Mouse (Mus musculus): ENCODE data around the gene Sytl3.
"Not testable (repeated sequence)": the region's sequence is repeated elsewhere in the genome, so short reads cannot be mapped to it uniquely, and the experiment has no call there.

The Sytl3 gene

DNA sequence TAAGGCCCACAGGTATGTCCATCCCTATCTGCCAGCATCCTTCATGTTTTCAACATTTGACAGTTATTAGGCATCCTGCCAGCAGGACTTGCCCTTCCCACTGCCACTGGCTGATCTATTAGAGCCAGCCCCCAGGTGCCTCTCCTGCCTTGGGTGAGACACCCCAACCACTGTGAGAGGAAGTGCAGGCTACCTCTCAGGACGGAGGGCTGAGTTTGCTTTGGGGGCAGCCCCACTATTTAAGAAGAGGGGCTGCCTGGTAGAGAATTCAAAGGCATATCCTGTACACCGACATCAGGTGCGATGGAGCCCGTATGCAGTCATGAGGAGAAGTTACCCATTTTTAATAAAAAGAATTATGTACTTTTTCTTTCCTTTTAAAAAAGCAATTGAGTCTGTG is 13.2 kb upstream of the Sytl3 start:
- DNase-seq (ENCODE audit: low spot score in 2 of 2): not testable (repeated sequence)

DNA sequence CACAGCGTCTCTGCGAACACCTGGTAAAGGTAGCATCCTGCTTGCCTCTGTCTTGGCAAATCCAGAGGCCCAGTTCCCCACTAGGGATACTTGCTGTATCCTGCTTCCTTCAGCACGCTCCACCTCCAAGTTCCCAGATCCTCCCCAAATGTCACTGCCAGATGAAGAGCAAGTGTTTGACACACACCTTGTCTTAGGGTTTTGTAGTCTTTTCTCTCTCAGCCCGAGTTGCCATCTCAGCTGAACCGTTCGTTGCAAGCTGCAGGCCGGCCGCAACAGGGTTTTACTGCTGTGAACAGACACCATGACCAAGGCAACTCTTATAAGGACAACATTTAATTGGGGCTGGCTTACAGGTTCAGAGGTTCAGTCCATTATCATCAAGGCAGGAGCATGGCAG is 12.1 kb upstream of the Sytl3 start:
- DNase-seq (ENCODE audit: low spot score in 2 of 2): not testable (repeated sequence)

DNA sequence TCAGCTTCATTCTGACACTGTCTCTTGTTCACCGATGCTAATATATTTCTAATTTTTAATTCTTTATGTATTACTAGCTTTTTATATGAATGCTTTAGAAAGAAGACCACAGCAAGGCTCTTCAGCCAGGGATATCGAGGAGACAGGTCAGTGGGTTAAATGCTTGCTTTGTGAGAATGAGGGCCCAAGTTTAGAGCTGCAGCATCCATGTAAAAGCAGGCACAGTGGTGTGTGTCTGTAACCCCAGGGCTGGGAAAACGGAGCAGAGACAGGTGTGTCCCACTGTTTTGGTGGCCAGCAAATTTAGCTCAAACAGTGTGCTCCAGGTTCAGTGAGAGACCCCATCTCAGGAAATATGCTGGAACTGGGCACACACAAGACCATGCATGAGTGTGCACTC is 11.4 kb upstream of the Sytl3 start:
- not testable (repeated sequence) for DNase-seq (ENCODE audit: low spot score in 2 of 2)

DNA sequence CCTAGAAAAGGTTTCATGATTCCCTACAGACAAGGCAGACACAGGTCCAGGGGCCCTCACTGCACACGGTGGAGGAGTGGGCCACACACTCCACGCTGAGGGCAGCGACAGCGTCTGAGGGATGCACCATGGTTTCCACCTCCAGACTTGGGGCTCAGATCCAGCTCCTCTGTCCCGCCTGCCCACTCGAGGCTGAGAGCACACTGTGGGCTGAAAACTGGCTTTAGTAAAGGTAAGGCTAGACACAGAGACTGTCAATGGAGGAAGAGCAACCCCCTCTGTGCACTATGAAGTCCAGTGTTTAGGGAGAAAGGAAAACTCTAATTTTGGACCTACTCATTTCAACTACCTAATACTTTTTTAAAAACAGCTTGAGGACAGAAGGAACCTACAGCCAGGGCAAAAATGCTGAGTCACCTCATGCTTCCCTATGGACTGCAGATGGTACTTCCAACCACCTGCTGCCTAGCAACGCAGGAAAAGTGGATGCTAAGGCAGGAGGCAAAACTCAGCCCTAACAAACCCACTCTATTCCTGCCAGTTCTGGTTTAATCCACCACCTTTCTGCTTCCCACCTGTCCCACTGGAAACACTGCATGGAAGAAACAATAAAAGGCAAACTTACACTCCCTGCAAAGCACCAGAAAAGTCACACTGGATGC is 7.9 kb upstream of the Sytl3 start:
- DNase-seq (ENCODE audit: low spot score in 2 of 2): not testable (repeated sequence)

DNA sequence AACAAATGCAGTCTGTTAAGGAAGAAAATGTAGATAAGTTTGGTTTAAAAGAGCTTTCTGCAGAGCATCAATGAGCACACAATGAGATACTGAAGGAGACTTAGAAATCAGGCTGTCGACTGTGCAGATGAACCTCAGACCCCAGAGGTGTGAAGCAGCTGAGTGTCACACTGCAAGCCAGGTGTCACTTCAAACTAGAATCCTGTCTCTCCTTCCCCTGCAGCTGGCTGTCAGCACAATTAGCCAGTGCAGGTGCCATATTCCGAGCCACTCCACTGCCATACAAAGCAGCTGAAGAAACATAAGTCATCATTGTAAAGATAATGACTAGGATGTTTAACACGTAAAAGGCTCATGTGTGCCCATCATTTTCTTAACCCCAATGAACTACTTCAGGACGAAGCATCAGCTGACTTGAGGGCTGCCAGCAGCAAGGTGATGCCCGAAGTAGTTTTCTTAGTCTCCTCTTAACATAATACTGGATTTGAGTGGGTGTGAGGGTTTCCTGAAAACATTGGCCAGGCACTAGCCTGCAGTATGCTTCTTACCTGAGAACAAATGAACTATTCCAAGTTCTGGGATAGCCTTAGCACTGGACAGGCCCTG is 5.4 kb upstream of the Sytl3 start:
- not testable (repeated sequence) for DNase-seq (ENCODE audit: low spot score in 2 of 2)

DNA sequence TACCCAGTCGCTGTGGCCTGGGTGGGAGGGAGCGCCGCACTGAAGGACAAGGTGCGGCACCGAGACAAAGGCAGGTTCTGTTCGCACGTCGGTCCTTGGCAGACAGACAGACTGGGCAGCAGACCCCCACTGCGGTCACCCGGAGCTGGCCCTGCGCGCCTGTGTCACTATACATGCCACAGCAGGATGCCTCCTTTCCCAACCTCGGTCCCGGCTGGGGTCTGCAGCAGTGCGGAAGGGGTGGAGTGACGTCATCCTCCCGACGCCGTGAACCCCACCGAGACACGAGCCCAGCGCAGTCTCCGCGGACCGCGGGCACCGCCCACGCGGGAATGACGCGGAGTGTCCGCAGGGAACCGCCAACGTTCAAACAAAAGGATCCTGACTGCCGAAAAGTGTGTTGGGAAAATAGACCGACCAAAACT is 3.8 kb upstream of the Sytl3 start:
- not testable (repeated sequence) for DNase-seq (ENCODE audit: low spot score in 2 of 2)

DNA sequence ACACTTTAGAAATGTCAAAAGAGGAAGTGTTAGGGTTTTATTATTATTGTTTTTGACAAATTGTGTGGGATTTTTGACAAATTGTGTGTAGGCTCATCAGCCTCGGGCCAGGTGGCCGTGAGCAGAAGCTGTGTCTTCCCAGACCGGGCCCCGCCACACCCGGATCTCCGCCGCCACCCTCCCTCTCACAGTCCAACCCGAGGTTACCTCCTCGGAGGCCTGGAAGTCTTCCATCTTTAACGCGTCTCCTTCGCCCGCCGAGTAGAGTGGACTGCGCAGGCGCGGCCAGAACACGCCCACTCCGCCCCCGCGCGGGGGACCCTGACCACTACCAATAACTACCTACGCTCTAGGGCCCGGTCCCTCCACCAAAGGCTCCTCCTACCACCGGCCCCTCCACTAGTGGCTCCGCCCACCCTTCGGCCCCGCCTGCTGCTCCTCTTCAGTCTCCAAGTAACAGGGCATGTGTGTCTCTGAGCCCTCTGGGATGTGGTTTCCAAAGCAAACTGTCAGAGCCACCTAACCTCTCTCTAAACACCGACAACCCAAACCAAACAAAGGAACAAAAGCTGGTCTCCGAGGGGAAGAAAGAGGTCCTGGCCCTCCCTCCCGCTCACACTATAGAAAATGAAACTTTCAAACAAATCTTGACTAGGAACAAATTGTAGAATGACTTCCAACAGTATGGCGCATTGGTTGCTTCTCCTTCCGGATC is 3.2 kb upstream of the Sytl3 start, which contains the start of gene Dynlt1f:
TSS of gene Dynlt1f (minus strand) at position 334 of the 715 bp plus-strand sequence.
- peak; percentile 71 to 77 for DNase-seq (ENCODE audit: low spot score in 2 of 2)

DNA sequence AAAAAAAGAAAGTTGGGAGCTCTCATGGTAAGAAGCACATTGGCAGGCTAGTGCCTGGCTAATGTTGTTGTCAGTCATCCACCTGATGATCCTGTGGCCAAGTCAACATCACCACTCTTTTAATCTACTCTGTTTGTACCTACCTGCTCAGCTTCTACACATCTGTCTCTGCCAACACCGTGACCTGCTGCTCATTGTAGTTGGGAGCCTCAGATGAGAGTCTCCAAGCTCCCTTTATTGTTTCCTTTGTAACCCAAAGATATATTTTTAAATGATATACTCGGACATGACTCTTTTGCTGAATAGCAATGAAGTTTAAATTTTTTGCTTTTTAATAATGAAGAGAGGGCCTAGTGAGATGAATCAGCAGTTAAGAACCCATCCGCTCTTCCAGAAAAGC is 2.4 kb upstream of the Sytl3 start:
- not testable (repeated sequence) for DNase-seq (ENCODE audit: low spot score in 2 of 2)

DNA sequence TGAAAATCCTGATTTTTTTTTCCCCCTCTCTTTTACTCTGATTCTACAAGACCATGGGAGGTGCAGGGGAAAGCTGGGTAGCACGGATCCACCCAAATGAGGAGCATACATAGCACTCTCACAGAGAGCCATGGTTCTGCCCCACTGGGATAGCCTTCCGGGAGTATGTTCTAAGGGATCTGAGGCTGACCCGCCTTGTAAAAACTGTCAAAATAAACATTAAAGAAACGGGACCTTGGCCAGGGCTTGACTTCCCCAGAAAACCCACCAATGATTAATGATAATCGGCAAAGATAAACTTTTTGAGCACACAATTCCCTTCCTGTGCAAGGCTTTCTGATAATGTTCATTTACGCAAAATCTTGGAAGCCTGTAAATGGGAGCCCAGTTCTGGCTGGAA is 1.7 kb downstream of the Sytl3 start:
- DNase-seq (ENCODE audit: low spot score in 2 of 2): peak in 1 of 2 experiments; percentile 47

DNA sequence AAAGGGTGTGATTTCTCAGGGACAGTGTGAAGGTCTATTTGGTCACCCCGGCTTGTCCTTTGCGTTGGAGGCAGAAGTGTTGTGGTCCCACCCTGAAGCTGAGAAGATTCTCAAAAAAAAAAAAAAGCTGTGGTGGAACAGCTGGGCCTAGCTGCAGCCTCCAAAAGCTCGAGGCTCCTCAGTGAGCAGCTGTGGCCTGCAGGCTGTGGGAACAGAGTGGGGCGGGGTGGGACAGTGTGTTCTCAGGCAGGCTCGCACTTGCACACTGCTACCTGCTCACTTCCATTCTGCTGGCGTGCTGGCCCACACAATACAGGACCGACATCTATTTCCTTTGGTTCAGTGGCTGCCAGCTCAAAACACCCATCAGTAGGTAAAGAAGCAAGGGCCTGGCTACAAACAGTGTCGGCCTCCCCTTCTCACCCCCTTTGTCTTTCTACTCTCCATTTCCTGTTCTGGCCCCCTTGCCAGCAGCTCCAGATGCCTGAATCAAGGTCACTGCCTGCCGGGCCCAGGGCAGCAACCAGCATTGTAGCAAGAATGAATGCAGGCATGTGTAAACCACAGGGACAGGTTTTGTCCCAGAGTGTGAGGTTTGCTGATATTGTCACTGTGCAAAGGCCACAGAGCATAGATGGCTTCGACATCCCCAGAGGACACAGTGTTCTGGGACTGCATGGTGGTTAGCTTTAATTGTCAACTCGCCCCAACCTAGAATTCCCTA is 2.4 kb downstream of the Sytl3 start:
- peak in 1 of 2 experiments; percentile 62 for DNase-seq (ENCODE audit: low spot score in 2 of 2)

DNA sequence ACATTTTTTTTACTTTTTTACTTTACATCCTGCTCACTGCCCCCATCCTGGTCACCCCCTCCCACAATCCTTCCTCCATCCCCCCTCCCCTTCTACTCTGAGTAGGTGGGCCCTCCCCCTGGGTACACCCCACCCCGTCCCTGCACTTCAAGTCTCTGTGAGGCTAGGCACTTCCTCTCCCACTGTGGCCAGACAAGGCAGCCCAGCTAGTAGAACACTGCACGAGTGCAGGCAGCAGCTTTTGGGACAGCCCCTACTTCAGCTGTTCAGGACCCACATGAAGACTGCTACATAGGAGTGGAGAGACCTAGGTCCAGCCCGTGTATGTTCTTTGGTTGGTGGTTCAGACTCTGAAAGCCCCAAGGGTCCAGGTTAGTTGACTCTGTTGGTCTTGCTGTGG is 3.9 kb downstream of the Sytl3 start:
- DNase-seq (ENCODE audit: low spot score in 2 of 2): not testable (repeated sequence)

DNA sequence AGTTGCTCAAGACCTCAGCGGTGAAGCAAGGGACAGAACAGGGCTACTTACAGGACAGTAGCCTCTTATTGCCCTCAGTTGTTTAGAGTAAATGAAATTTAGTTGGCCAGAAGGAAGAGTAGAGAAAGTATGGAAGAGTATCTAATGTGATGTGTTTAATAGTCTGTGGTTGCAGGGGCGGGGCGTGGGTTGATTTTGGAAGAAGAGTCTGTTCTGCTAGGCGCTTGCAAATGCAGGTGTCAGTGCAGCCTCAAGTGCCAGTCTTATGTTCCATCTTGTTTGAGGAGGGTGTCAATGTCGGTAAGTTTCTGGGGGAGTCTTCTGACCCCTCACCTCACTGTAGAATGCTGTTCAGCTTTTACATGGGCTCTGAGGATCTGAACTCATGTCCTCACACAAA is 6.5 kb downstream of the Sytl3 start:
- not testable (repeated sequence) for DNase-seq (ENCODE audit: low spot score in 2 of 2)

DNA sequence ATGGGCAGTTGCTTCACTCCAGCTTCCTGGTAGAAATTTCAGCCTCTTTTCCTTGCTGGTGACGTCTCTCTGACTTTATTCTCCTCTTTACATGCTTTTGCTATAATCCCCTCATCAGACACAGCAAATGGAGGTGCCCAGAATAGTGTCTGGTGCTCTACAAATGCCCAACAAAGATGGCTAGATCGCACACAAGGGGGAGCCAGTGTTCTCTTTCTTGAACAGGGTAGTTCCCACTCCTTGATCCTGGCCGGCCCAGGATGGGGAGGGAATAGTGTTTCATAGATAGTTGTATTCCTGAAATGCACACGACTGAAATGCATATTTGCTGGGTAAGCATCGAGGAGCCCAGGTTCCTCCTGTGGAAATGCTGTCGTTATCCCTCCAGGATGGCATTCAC is 9.6 kb downstream of the Sytl3 start:
- not testable (repeated sequence) for DNase-seq (ENCODE audit: low spot score in 2 of 2)

DNA sequence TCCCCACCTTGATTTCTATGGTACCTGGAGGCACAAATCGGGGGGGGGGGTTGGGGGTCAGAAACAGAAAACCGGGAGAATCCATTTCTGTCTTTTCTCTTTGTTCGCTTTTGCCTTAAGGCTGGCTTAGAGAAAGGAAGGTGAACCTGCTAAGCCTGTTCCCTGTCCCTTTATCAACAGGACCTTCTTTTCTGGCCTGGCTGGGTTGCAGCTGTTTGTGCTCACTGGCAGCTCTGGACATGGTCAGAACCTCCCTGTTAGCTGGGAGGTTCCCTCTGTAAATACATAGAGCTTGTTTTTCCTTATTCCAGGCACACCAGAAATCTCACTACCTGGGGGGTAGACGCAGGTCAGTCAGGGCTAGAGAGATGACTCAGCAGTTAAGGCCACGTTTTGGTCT is 15.4 kb downstream of the Sytl3 start:
- peak in 1 of 2 experiments; percentile 81 for DNase-seq (ENCODE audit: low spot score in 2 of 2)

DNA sequence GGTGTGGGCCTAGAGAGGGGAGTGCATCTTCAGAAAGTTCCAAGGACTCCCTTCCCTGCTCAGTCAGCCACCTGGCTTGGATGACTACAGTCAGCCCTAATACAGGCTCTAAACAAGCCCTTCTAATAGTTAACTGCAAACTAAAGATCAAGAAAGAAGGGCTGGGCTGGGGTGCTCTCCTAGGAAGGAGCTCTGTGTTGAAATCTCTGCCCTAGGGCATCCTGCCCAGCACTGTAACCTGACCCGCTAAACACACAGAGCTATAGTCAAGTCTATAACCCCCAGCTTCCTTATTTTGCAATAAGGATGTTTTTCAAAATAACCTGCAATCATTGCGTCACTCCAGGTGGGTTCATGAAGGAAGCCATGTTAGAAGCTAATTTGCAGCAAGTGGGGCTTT is 19.2 kb downstream of the Sytl3 start:
- peak in 1 of 2 experiments; percentile 51 for DNase-seq (ENCODE audit: low spot score in 2 of 2)

DNA sequence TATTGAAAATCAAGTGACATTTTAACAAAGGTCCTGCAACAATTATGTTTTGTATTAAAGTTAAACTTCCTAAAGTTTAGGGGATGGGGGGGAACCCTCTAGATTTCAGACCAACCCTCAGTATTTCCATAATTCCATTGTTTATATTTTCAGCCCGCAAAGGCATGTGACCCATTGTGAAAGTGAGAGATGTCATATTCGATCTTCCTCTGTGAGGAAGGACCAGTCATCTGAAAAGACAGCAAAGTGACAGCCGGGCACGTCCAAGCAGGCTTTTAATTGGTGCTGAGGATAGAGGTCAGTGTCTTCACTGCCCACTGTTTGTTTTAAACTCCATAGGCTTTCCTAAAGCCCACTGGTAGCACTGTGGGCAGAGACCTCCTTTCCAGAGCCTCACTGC is 22.8 kb downstream of the Sytl3 start:
- not testable (repeated sequence) for DNase-seq (ENCODE audit: low spot score in 2 of 2)

DNA sequence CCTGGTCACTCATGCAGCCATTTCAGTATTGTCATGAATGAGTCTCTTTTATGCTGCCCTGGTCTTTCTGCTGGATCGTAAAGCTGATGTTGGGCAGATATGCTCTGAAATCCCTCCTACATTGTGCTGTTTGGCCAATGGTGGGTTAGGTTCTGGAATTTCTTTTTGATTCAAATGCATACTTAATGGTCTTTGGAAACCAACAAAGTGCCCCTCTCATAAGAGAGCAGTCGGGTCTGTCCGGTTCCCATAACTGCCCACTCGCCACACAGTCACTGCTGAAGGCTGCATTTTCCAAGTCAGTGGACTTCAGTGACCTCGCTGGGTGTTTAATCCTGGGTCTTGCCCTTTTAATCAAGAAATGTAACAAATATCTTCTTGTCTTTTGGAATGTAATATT is 24.8 kb downstream of the Sytl3 start:
- not testable (repeated sequence) for DNase-seq (ENCODE audit: low spot score in 2 of 2)

DNA sequence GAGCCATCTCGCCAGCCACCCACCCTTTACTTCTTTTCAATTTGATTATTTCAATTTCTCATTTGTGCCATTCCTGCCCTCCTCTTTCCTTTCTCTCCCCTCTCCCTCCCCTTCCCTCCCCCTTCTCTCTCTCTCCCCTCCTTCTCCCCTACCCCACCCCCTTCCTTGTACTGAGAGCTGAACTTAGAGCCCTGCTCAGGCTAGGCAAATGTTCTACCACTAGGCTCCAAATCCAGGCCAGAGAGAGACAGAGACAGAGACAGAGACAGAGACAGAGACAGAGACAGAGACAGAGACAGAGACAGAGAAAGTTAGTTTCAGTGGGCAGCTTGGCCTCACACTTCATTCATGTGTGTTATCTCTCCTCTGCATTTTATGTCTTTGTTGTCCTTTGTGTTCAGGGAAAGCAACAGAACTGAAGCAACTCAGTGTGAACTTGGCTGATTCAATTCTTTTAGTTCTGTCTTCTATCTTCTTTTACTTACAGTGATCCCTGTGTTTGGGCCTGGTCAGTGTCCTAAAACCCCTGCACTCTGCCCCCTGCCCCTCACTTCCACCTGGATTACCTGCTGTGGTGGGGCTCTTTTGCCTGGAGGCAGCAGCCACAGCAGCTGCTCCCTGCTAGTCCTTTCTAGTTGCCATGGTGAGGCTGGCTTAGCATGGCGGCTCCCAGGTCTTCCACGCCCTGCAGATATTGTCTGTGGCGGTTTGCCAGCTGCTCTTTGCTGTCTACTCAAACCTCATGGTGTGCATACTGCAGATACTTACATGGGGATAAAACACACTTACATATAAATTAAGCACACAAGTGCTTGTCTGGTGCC is 25.8 kb downstream of the Sytl3 start:
- not testable (repeated sequence) for DNase-seq (ENCODE audit: low spot score in 2 of 2)

DNA sequence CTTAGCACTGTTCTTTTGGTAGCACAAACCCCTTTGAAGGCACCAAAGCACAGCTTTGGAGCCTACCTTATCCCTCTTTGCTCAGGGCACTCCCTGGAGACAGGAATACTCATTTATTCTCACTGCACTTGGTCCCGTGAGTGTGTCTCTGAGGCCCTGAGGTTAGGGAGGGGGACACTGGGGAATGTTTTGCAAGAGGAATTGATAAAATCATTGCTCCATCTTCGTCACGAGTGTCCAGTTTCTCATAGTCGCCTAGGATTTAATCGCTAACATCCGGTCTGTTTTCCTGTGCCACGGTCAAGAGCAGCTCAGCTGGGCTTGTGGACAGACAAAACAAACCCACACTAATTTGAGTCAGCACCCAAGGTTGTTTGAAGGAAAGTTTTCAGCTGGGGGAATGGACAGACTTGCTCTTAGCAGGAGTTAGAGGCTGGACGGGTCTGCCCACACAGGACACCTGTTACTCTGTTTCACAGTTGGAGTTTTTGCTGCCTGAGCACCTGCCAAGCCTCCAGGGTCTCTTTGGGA is 26.5 kb downstream of the Sytl3 start:
- DNase-seq (ENCODE audit: low spot score in 2 of 2): peak in 1 of 2 experiments; percentile 64

DNA sequence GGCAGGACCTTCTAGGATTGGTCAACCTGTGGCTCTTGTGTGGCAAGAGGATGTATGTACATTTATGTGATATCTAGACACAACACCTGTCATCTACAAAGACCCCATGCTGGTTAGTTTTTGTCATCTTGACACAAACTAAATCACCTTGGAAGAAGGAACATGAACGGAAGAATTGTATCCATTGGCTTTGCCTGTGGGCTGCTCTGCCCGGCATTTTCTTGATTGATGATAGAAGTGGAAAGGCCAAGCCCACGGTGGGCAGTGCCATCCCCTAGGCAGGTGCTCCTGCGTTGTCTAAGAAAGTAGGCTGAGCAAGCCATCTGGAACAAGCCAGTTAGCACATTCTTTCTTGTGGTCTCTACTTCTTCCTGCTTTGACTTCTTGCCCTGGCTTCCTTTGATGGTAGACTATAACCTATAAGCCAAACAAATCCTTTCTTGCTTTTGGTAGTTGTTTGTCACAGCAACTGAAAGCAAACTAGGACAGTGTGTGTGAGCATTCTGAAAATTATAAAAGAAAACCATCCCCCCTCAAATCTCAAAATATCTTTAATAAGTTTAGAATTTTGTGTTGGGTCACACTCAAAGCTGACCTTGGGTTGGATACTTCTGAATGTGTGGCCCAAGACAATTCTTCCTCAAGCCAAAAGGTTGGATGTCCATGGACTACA is 27.5 kb downstream of the Sytl3 start:
- not testable (repeated sequence) for DNase-seq (ENCODE audit: low spot score in 2 of 2)
